Mouse (Mus musculus) intestine, embryonic 15.5 days (tissue): ENCODE measurements around the gene Rspo3. TPM values are rescaled to one million over a fixed set of nuclear protein-coding genes. Genes with fewer than 3 reads are reported as not detected.

Experiments
- ATAC-seq: fragments of 200-750 bp; cut with Nextera tagmentation; 2 replicates; pipeline ENCODE4 v1.8.0; 2017; ENCODE audit warnings: moderate TSS enrichment, moderate library complexity
- H3K27ac ChIP-seq: fragments of 300-500 bp; sonication (generic); 2 replicates; pipeline ENCODE4 v1.5.1; 2015; ENCODE audit warnings: mild to moderate bottlenecking, inconsistent platforms
- H3K27me3 ChIP-seq: fragments of 300-500 bp; sonication (generic); replicated peaks from 2 replicates; pipeline ENCODE4 v1.6.1; 2015; ENCODE audit warnings: inconsistent platforms
- H3K36me3 ChIP-seq: fragments of 300-500 bp; sonication (generic); 2 replicates; pipeline ENCODE4 v1.6.1; 2015; ENCODE audit warnings: inconsistent platforms
- H3K4me1 ChIP-seq: fragments of 300-500 bp; sonication (generic); replicated peaks from 2 replicates; pipeline ENCODE4 v1.6.1; 2015; ENCODE audit warnings: inconsistent platforms
- H3K4me2 ChIP-seq: fragments of 300-500 bp; sonication (generic); replicated peaks from 2 replicates; pipeline ENCODE4 v1.6.1; 2015; ENCODE audit warnings: mild to moderate bottlenecking, inconsistent platforms
- H3K4me3 ChIP-seq: fragments of 300-500 bp; sonication (generic); replicated peaks from 2 replicates; pipeline ENCODE4 v1.5.1; 2015; ENCODE audit warnings: inconsistent platforms
- H3K9ac ChIP-seq: fragments of 300-500 bp; sonication (generic); 2 replicates; pipeline ENCODE4 v1.6.1; 2015; ENCODE audit warnings: inconsistent platforms
- H3K9me3 ChIP-seq: fragments of 300-500 bp; sonication (generic); 2 replicates; pipeline ENCODE4 v1.6.1; 2016; ENCODE audit warnings: inconsistent platforms
- WGBS: fragments of 180-500 bp; shearing (Covaris S2); methylation state at CpG from one replicate; pipeline ENCODE4 v1.1.7; 2015; 5-methylcytosine and 5-hydroxymethylcytosine counted together
- polyA plus RNA-seq: library from polyadenylated mRNA; unstranded; fragments of >200 nt; fragmentation: Nextera tagmentation; extraction: Ambion mirVana; gene quantifications from 2 replicates; pipeline ENCODE4 v1.2.1, GENCODE M21; 2015

Rspo3 gene
- polyA plus RNA-seq, 1 experiment from 2014 or later, result 13.6 TPM

DNA sequence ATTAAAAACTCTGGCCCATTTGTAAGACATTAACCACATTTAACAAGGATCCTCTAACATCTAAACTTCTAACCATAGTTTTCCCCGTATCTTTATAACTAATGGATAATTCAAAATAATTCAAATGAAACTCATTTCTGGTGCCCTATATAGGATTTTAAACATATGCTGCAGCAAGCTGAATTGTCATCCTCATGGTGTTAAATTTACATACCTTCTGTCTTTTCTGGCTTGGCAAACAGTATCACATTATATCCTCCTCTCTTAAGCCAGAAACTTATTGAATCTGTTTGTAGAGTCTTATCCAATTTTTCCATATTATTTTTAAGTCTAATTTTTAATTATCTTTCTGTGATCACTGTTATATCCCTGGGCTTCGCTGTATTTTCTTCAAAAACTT lies 111.1 kb downstream of the Rspo3 start:
- H3K9ac ChIP-seq, result no peak overlapping the region
- no peaks in the 10 kb centered on the region for H3K27me3 ChIP-seq
- no peak for ATAC-seq
- WGBS, result 82% methylated on average over 2 of the region's 2 CpGs
- H3K36me3 ChIP-seq, result no peaks in the 10 kb centered on the region
- H3K4me2 ChIP-seq, result no peak overlapping the region
- H3K27ac ChIP-seq, result no peak overlapping the region
- no peak overlapping the region for H3K4me3 ChIP-seq
- no peaks in the 10 kb centered on the region for H3K9me3 ChIP-seq
- H3K4me1 ChIP-seq, result no peaks in the 10 kb centered on the region

DNA sequence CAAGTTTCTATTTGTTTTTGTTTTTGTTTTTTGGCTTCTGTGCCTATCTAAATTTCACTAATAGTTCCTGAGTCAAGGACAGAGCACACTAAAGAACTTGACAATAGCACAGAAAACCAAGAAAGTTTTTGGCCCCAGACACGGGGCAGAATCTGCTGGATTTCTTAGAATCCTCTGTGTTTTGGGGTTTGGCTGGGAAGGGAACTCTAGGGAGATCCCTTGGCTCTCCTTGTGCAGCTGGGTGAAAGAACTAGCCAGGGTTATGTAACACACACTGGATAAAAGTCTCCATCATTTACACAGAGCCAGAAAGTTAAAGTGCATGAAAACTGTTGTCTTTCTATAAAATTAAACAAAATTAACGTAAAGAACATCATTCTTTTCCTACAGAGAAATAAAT lies 121.3 kb downstream of the Rspo3 start:
- H3K9me3 ChIP-seq, result no peaks in the 10 kb centered on the region
- no peak overlapping the region for H3K27ac ChIP-seq
- no peaks in the 10 kb centered on the region for H3K4me1 ChIP-seq
- H3K36me3 ChIP-seq, result no peaks in the 10 kb centered on the region
- no peak overlapping the region for H3K4me2 ChIP-seq
- H3K4me3 ChIP-seq, result no peak overlapping the region
- no peak overlapping the region for H3K9ac ChIP-seq
- 62% methylated on average over 2 of the region's 2 CpGs for WGBS
- H3K27me3 ChIP-seq, result no peaks in the 10 kb centered on the region
- no peak for ATAC-seq

DNA sequence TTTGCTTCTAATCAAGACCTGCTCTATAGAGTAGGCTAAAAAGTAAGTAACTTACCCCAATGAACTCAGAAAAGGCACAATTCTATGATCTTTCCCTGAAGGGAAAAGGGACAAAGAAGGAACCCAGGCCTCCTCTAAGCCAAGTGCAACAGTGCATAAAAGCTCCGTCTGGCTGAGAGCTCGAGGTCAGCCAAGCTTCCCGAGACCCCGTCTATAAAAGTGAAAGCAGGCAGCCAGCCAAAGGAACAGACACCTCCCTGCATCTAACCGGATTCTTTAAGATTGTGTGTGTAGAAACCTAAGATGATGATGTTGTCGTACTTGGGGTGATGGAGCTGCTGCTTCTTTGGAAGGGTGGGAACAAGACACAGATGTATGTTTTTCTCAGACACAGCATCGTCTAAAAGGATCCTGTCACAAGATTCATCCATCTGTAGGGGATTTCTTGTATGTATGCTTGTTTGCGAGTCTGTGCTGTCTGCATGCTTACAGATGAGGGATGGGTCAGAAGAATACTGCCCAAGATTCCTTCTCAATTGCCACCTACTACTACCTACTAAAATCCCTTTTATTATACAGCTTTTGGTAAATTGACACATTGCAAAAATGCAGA lies 132.9 kb downstream of the Rspo3 start:
- Histone ChIP-seq H3K27ac (no peak overlapping the region), H3K9me3 (no peaks in the 10 kb centered on the region), H3K4me2 (no peak overlapping the region; the same call in 1 of the 2 replicates), H3K36me3 (no peaks in the 10 kb centered on the region), H3K4me1 (no peaks in the 10 kb centered on the region), H3K9ac (no peak overlapping the region), H3K4me3 (no peak overlapping the region), H3K27me3 (no peaks in the 10 kb centered on the region)
- 39% methylated on average over 8 of the region's 8 CpGs for WGBS
- no peak for ATAC-seq

Other genes starting within 250 kb of the Rspo3 start
- 41.4 and 42.8 TPM in 2 replicates for gene Echdc1, start 222.7 kb downstream of the Rspo3 start, polyA plus RNA-seq
- gene Rnf146, start 173.4 kb downstream of the Rspo3 start, polyA plus RNA-seq, result 40.8 and 41.7 TPM in 2 replicates